Mouse (Mus musculus) heart, embryonic 16.5 days (tissue): ENCODE measurements around the gene Rps6kc1. TPM values are rescaled to one million over a fixed set of nuclear protein-coding genes. Genes with fewer than 3 reads are reported as not detected.

ENCODE experiments used
- ATAC-seq: fragments of 200-750 bp; cut with Nextera tagmentation; replicated peaks from 2 replicates; pipeline ENCODE4 v1.8.0; 2017; ENCODE audit warnings: moderate number of reproducible peaks; ENCODE audit not compliant: insufficient read depth, low FRiP score; ENCODE audit errors: extremely low read depth
- H3K27ac ChIP-seq: fragments of 300-500 bp; sonication (generic); 2 replicates; pipeline ENCODE4 v1.5.1; 2014; ENCODE audit warnings: mild to moderate bottlenecking, low read length, control low read depth, moderate library complexity
- H3K27me3 ChIP-seq: fragments of 300-500 bp; sonication (generic); 2 replicates; pipeline ENCODE4 v1.6.1; 2014; ENCODE audit warnings: low read length, mixed read lengths; ENCODE audit not compliant: control insufficient read depth, insufficient read depth
- H3K36me3 ChIP-seq: fragments of 300-500 bp; sonication (generic); 2 replicates; pipeline ENCODE4 v1.6.1; 2014; ENCODE audit not compliant: control insufficient read depth, insufficient read depth
- H3K4me1 ChIP-seq: fragments of 300-500 bp; sonication (generic); 2 replicates; pipeline ENCODE4 v1.6.1; 2014; ENCODE audit warnings: low read length, mixed read lengths; ENCODE audit not compliant: control insufficient read depth, insufficient read depth
- H3K4me2 ChIP-seq: fragments of 300-500 bp; sonication (generic); 2 replicates; pipeline ENCODE4 v1.6.1; 2014; ENCODE audit warnings: low read depth, mild to moderate bottlenecking, control low read depth, low read length
- H3K4me3 ChIP-seq: fragments of 300-500 bp; sonication (generic); 2 replicates; pipeline ENCODE4 v1.5.1; 2014; ENCODE audit warnings: mild to moderate bottlenecking, control low read depth, low read length
- H3K9ac ChIP-seq: fragments of 300-500 bp; sonication (generic); 2 replicates; pipeline ENCODE4 v1.6.1; 2014; ENCODE audit warnings: low read length, control low read depth
- H3K9me3 ChIP-seq: fragments of 300-500 bp; sonication (generic); replicated peaks from 2 replicates; pipeline ENCODE4 v1.6.1; 2016; ENCODE audit warnings: low read length; ENCODE audit not compliant: control insufficient read depth
- WGBS: fragments of 180-500 bp; shearing (Covaris S2); extraction: QIAGEN DNeasy Blood & Tissue Kit; methylation state at CpG from one replicate; pipeline ENCODE4 v1.1.7; 2014; 5-methylcytosine and 5-hydroxymethylcytosine counted together
- polyA plus RNA-seq: library from polyadenylated mRNA; unstranded; fragments of >200 nt; fragmentation: Nextera tagmentation; extraction: Ambion mirVana; gene quantifications from 2 replicates; pipeline ENCODE4 v1.2.1, GENCODE M21; 2015

Rps6kc1 gene
- polyA plus RNA-seq, 1 experiment from 2014 or later: 10.3 TPM

DNA sequence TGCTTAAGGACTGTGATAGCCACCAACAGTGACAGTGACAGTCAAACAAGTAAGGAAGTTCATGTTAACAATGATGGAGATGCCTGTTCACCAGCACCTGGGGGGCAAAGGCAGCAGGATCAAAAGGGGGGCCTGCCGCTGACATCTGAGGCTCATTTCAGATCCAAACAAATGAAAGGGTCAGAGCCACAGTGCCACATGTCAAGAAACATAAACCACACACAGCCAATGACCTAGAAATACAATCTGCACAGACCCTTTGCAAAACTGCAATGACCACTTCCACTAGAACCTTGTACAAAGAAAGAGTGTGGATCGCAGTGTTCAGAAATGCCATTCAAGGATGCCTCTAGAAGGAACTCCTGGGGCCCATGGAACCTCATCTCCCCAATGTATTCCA, 23.5 kb downstream of the Rps6kc1 start:
- WGBS: 95% methylated on average over 2 of the region's 2 CpGs
- Histone ChIP-seq H3K4me3 (no peak overlapping the region), H3K4me2 (no peak overlapping the region), H3K27me3 (no peaks in the 10 kb centered on the region), H3K4me1 (peaks cover 3% of the 10 kb centered on the region), H3K36me3 (peaks cover 16% of the 10 kb centered on the region), H3K9ac (no peak overlapping the region), H3K27ac (no peak overlapping the region), H3K9me3 (no peaks in the 10 kb centered on the region)
- no peak for ATAC-seq

DNA sequence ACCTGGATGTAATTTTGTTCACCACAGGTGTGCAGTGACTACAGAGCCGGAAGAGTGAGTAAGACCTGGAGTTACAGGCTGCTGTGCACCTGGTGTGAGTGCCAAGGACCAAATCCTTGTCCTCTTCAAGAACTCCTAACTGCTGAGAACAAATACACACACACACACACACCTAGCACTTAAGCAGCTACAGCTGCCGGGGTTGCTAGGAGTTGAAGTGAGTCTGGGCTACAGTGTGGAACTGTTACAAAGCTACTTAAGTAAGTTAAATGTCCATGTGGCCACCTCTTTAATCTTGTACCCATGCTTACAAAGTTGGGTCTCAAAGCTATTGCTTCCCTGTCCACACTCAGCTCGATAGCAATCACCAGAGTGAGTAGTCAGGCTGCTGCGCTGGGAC, 25.6 kb downstream of the Rps6kc1 start:
- Histone ChIP-seq H3K9me3 (no peaks in the 10 kb centered on the region), H3K4me2 (no peak overlapping the region), H3K4me3 (no peak overlapping the region), H3K9ac (no peak overlapping the region), H3K27ac (no peak overlapping the region), H3K36me3 (peaks cover 12% of the 10 kb centered on the region), H3K27me3 (no peaks in the 10 kb centered on the region), H3K4me1 (peaks cover 3% of the 10 kb centered on the region)
- ATAC-seq: no peak
- 86% methylated on average over 4 of the region's 4 CpGs for WGBS

DNA sequence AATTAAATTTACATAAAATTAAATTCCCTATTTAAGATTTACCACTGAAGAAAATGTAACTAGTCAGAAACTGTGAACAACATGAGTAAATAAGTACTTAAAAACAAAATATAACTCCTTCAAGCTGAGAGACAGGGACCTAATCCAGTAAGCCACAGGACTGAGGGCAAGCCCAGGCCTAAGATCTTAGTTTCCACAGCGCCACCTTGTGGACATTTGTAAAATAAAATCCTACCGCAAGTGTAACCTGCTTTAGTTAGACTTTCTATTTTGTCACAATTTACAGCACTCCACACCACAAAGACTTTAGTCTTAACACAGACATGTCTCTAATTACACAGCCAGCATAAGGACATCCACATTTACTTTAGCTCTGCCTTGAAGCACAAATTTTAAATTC, 30.1 kb downstream of the Rps6kc1 start:
- peaks cover 3% of the 10 kb centered on the region for H3K4me1 ChIP-seq

DNA sequence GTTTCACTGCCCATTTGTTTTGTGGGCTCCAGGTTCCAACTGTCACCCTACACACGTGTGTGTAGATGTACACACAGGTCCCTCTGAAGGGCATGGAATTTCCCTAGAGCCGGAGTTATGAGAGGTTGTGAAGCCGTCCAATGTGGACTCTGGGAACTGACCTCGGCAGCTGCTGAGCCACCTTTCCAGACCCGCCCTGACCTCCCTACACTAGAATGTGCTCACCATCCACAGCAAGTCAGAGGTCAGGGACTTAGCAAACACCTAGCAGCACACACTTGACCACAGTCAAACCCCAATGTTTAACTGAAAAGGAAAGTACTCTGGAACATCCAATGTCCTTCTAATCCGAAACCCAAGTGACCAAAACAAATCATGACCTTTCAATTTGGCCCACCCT, 30.9 kb downstream of the Rps6kc1 start:
- Histone ChIP-seq H3K4me2 (no peak overlapping the region), H3K4me1 (peaks cover 3% of the 10 kb centered on the region), H3K27ac (no peak overlapping the region), H3K9ac (no peak overlapping the region), H3K4me3 (no peak overlapping the region), H3K36me3 (0 out of 2 replicates have a peak, but pooled peaks cover 2% of the 10 kb centered on the region), H3K9me3 (no peaks in the 10 kb centered on the region), H3K27me3 (no peaks in the 10 kb centered on the region)
- WGBS: 83% methylated on average over 6 of the region's 6 CpGs
- no peak for ATAC-seq

More for the DNA sequence above, 30.1 kb downstream of the Rps6kc1 start:
- no peaks in the 10 kb centered on the region for H3K9me3 ChIP-seq
- H3K4me2 ChIP-seq: no peak overlapping the region
- no peak overlapping the region for H3K9ac ChIP-seq
- no peak for ATAC-seq
- WGBS: 5% methylated on average over 2 of the region's 2 CpGs
- H3K27me3 ChIP-seq: no peaks in the 10 kb centered on the region
- H3K27ac ChIP-seq: no peak overlapping the region
- no peak overlapping the region for H3K4me3 ChIP-seq
- H3K36me3 ChIP-seq: no peaks in the 10 kb centered on the region; the same call in 1 of the 2 replicates

DNA sequence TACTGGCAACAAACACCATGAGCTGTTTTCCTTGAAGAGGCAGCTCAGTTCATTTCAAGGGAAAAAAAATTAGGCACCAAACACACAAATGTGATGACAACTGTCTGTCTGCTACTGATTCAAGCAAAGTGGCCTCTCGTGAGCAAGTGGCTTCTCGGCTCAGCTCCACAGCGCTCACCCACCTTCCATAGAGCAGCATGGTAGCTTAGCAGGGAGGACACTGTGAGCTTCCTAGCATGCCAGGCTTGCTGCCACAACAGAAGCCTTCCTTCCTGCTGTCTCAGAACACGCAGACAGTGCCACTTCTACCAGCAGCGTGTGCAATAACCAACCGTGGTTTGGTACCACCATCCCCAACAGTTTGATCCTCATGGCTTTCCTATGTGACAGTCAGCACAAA, 35.8 kb downstream of the Rps6kc1 start:
- H3K36me3 ChIP-seq: 0 out of 2 replicates have a peak, but pooled peaks cover 2% of the 10 kb centered on the region
- H3K27me3 ChIP-seq: no peaks in the 10 kb centered on the region
- no peaks in the 10 kb centered on the region for H3K9me3 ChIP-seq
- H3K4me2 ChIP-seq: no peak overlapping the region
- no peak for ATAC-seq
- H3K4me1 ChIP-seq: no peaks in the 10 kb centered on the region
- no peak overlapping the region for H3K27ac ChIP-seq
- H3K4me3 ChIP-seq: no peak overlapping the region
- 71% methylated on average over 6 of the region's 6 CpGs for WGBS
- no peak overlapping the region for H3K9ac ChIP-seq

DNA sequence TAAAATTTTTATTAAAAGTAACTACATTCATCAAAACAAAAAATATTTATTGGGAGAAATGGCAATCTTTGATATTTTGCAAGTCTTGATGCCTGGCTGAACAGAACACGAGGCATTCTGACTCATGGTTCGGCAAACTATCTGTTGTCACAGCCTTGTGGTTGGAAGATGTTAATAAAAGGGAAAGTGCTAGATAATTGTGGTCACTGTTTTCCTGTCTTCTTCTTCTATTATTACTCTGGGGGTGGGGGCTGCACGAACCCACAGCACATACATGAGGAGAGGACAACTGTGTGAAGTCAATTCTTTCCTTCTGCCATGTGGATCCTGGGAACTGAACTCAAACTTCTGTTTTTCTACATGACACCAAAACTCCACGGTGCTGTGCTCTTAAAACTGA, 36.5 kb downstream of the Rps6kc1 start:
- ATAC-seq: no peak
- Histone ChIP-seq H3K4me1 (no peaks in the 10 kb centered on the region), H3K4me3 (no peak overlapping the region), H3K9ac (no peak overlapping the region), H3K27me3 (no peaks in the 10 kb centered on the region), H3K36me3 (0 out of 2 replicates have a peak, but pooled peaks cover 2% of the 10 kb centered on the region), H3K4me2 (no peak overlapping the region), H3K9me3 (no peaks in the 10 kb centered on the region), H3K27ac (no peak overlapping the region)
- 85% methylated on average over 4 of the region's 4 CpGs for WGBS

DNA sequence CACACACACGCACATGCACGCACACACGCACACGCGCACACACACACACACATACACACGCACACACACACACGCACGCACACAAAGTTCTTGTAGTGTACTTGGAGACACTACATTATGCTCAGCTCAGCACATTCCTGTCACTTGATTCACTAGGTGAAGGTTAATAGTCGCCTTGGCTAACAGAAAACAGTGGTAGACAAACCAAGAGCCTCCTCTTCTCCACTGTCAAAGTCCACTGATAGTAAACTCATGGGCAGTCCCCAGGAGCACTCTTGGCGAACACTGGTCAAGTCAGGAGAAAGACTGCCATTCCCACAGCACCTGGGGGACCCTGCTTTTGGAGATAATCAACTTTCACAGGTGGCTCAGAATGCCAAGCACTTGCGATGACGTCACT, 40.5 kb downstream of the Rps6kc1 start:
- no peaks in the 10 kb centered on the region for H3K27me3 ChIP-seq
- H3K36me3 ChIP-seq: 0 out of 2 replicates have a peak, but pooled peaks cover 4% of the 10 kb centered on the region
- H3K4me3 ChIP-seq: no peak overlapping the region
- H3K4me2 ChIP-seq: no peak overlapping the region
- no peak overlapping the region for H3K27ac ChIP-seq
- WGBS: 94% methylated on average over 12 of the region's 12 CpGs
- H3K9me3 ChIP-seq: no peaks in the 10 kb centered on the region
- no peaks in the 10 kb centered on the region for H3K4me1 ChIP-seq
- no peak overlapping the region for H3K9ac ChIP-seq
- ATAC-seq: no peak

DNA sequence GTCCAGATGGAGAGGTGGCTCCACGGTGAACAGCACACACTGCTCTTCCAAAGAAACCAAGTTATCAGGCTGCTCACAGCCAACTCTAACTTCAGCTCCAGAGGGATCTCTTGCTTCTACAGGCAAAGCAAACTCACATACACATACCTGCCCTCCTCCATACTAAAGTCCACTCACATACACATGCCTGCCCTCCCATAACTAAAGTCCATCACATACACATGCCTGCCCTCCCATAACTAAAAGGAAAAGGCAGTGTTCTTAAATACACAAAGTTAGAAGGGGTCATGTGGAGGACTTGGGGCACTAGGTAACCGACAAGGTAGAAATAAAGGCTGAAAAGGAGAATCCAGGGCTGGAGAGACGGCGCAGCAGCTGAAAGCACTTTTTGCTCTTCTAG, 41.6 kb downstream of the Rps6kc1 start:
- H3K4me2 ChIP-seq: no peak overlapping the region
- ATAC-seq: no peak
- no peaks in the 10 kb centered on the region for H3K27me3 ChIP-seq
- WGBS: 91% methylated on average over 4 of the region's 4 CpGs
- no peaks in the 10 kb centered on the region for H3K9me3 ChIP-seq
- no peak overlapping the region for H3K4me3 ChIP-seq
- H3K9ac ChIP-seq: no peak overlapping the region
- H3K36me3 ChIP-seq: 0 out of 2 replicates have a peak, but pooled peaks cover 2% of the 10 kb centered on the region
- H3K4me1 ChIP-seq: no peaks in the 10 kb centered on the region
- H3K27ac ChIP-seq: no peak overlapping the region

DNA sequence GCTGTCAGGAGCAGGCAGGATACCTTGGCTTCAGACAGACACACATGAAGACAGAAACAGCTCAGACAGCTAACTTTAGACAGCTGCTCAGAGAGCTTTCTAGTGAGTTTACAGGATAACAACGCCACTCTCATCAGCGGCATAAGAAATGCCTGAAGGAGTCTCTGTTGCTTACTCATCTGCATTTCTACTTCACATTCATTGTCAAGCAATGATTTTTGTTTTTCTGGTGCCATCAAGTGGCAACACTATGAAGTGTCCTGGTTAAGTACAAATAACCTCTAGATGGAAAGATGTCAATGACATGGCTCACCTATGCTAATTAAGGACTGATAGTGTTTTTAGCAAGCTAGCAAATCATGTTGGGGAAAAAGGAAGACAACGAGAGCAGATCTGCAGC, 42.8 kb downstream of the Rps6kc1 start:
- Histone ChIP-seq H3K9ac (no peak overlapping the region), H3K9me3 (no peaks in the 10 kb centered on the region), H3K36me3 (peaks cover 2% of the 10 kb centered on the region; the same call in 1 of the 2 replicates), H3K27me3 (no peaks in the 10 kb centered on the region), H3K27ac (no peak overlapping the region), H3K4me1 (no peaks in the 10 kb centered on the region), H3K4me2 (no peak overlapping the region), H3K4me3 (no peak overlapping the region)
- WGBS: 65% methylated on average over 3 of the region's 3 CpGs
- no peak for ATAC-seq
